19 mouse cellular contexts compared by ENCODE assay signal in genomic region chr3:129284326-129284725, GRCm38 (mm10).
"Had no signal": no experiment of that assay in that cellular context is flagged by ENCODE, and none has a peak within 500 bp of the region (broad histone marks: within the 10 kb centered on the region; RNA-seq: fewer than 3 reads in every experiment).

No protein-coding gene starts in this region.

- H3K4me1 ChIP-seq: limb, embryonic 15.5 days; lung, embryonic 15.5 days had no signal

- H3K36me3 ChIP-seq: limb, embryonic 15.5 days; lung, embryonic 15.5 days had no signal

- H3K4me2 ChIP-seq: limb, embryonic 15.5 days; liver, embryonic 11.5 days; lung, embryonic 15.5 days; midbrain, embryonic 11.5 days had no signal

- H3K27me3 ChIP-seq: limb, embryonic 15.5 days; lung, embryonic 15.5 days had no signal

- H3K27ac ChIP-seq: limb, embryonic 15.5 days; liver, embryonic 14.5 days; lung, embryonic 15.5 days; stomach, postnatal 0 days had no signal

- H3K4me3 ChIP-seq: limb, embryonic 15.5 days; lung, embryonic 15.5 days had no signal

- ATAC-seq: liver, postnatal 0 days had no signal

- H3K9me3 ChIP-seq: limb, embryonic 15.5 days; lung, embryonic 15.5 days had no signal

- DNase-seq: kidney, adult 9 months; kidney, postnatal 14 days; kidney, postnatal 4 days; left cerebral cortex, postnatal 4 days; liver, postnatal 0 days; lung, postnatal 10 days; lung, postnatal 36 days; midbrain, embryonic 14.5 days; right cerebral cortex, postnatal 14 days; right cerebral cortex, postnatal 4 days; thymus, adult 2 months; thymus, postnatal 14 days; thymus, postnatal 4 days had no signal

- H3K9ac ChIP-seq: limb, embryonic 15.5 days; liver, embryonic 14.5 days; liver, postnatal 0 days; lung, embryonic 15.5 days had no signal
